Mouse (Mus musculus) lung, adult 18-20 months (tissue): Measurements from ENCODE around the gene Opa3.

Experiments used
- DNase-seq, 2 experiments: peaks; one replicate each; pipeline ENCODE4 v3.0.0; 2022; ENCODE audit warnings: mixed read lengths in 2 of 2

The Opa3 gene

DNA sequence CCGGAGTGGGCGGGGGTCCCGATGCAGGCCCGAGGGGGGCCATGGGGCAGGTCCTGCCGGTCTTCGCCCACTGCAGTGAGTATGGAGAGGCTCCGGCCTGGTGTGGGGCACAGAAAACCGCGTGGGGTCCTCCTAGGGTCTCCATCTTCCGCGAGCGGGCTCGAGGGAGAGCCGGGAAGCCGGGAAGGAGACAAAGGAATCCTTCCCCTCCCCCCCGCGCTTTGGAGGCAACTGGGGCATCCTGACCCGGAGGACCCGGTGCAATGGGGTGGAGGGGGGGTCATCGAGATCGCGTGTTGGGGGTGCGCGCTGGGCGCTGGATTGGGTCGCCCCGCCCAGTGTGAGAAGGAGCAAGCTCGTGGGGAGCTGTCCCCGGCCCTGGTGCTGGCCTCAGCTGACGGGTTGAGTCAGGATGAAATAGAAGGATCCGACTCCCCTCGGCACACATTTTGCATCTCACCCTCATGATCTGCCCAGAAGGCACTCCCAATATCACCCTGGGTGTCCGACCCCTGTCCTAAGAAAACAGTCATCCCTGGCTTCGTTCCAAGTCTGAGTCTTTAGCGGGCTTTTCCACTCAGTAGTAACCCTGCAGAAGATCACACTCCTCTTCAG is 54.8 kb downstream of the Opa3 start:
- peak in 1 of 2 experiments; percentile 68 for DNase-seq

- no peak for DNase-seq
These were observed 55.3 kb downstream of the Opa3 start for GRCm38 (mm10) chr7:19283406-19283804.

DNA sequence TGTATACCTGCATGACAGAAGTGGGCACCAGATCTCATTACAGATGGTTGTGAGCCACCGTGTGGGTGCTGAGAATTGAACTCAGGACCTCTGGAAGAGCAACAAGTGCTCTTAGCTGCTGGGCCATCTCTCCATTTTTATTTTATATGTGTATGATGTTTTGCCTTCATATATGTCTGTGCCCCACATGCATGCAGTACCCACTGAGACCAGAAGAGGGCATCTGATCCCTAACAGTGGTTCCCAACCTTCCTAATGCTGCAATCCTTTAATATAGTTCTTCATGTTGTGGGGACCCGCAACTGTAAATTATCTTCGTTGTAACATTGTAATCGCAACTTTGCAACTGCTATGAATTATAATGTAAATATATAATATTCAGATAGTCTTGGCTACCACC is 56.6 kb downstream of the Opa3 start:
- DNase-seq, result peak in 1 of 2 experiments; percentile 37

GRCm38 (mm10) chr7:19290969-19291596 is 62.9 kb downstream of the Opa3 start:
- DNase-seq, result peak in 1 of 2 experiments; percentile 53

DNA sequence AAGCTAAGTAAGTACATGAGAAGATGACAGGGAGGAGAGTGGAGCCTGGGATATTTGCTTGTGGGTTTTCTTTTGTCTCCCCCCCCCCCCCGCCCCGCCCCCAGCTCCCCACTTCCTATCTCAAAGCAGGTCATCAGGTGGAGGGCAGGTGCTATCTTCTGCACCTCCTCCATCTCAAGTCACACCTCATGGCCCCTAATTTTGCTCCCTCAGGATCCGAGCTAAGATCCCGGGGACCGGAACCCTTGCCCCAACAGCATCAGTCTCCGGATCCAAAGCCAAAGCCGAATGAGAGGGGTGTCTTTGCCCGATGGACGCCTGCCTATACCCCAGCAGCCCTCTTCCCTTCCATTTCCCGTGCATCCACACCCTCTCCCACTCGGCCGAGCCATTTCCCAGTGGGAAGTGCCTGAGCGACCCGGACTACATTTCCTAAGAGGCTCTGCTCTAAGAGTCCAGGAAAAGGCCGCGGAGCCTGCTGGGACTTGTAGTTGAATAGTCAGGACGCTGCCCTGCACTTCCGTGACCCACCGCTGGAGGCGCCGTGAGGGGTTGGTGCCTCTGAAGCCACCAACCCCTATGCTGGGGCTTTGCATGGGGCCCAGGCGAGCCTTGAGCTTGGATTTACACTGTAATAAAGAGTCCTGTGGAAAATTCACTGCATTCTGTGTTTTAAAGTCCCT is 67.5 kb downstream of the Opa3 start:
- peak; percentile 95 to 97 for DNase-seq

DNA sequence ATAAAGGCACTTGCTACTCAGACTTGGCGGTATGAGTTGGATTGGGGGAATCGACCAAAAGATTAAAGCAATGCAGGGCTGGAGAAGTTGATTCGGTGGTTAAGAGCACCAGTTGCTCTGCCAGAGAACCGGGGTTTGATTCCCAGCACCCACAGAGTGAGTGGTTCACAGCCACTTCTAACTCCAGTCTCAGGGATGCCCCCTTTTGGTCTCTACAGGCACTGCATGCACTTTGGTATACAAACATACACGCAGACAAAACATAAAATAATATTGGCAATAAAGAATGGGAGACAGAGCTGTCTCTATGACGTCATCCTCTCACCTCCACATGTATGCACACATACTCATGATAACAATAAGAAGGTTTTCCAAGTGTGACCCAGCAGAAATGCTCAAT is 68.9 kb downstream of the Opa3 start:
- DNase-seq, result no peak

GRCm38 (mm10) chr7:19297794-19298193 is 69.7 kb downstream of the Opa3 start:
- no peak for DNase-seq

DNA sequence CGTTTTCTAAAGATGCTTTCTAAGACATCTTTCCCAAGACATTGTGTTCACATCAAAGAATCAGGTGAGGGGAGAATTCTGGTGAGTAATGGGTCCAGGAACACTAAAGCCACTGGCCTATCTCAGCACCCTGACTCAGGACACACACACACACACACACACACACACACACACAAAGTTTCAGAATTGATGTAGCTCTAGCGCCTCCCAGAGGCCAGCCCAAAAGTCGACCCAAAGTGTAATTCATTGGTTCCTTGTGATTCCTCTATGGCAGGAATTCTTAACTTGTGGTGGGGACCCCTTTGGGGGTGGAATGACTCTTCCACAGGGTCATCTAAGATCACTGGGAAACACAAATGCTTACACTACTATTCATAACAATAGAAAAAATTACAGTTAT is 71.1 kb downstream of the Opa3 start:
- DNase-seq, result no peak

DNA sequence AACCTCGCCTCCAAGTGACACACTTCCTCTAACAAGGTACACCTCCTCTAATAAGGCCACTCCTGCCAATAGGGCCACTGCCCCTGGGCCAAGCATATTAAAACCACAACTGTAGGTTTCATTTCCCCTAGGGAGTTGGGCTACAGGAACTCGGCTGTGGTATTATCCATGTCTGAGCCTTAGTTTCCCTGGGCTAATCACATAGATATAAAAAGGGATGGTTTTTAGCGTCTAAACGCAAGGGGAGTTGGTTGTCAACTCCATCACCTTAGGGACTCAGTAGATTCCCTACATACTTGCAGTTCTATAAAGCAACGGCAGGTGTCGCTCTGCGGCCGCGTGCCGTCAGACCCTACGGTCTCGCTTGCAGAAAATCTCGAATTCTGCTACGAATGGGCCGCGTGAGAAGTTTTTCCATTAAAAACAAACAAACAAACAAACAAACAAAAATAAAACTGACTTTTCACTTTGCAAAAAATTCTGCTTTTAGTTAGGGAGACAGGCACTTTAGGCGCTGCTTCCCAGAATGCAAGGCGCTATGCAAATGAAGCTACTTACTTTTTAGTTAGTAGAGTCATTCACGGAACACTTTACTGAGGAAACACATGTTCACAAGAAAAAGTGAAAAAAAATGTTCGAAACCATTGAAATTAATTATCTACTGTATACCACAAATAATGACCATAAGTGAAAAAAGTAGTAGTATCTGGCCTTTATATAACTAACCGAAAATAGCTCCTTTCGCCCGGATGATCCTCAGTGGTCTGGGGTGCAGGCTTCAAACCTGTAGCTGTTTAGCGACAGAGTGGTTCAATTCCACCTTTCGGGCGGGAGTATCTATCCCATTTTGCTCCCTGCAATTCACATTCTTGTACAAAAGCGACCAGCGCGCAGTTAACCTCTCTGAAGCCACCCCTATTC is 72.6 kb downstream of the Opa3 start:
- peak; percentile 66 to 76 for DNase-seq

DNA sequence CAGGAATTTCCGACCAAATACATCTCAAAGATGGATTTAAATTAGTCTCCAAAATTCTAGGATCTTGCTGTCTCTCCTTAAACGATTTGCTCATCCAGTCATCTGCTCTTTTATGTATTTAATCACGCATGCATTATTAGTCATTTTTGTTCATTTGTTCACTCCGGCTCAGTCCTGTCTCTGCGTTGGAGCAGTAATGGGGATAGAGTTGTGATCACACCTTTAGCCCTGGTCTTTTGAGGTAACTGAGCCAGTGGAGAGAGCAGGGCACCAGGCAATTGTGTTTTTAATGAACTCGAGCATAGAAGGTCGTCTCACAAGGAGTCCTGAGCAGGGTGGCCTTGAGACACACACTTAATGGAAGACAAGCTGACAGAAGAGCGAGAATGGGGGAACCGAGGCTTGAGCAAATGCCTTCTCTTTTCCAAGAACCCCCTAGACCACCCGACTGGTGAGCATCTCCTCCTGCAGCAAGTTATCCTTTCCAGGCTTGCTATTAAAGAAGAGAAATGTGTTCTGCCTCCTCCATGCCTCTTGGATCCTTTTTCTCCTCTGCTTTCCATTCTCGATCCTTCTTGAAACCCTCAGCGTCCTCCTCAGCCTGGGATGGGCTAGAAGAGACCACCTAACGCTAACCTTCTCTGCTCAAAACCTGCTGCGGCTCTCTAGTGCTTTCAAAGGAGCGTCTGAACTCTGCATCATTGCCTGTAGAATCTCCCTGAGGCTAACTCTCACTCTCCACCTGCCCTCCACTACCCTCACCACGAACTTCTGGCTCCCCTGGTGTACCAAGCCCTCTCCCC is 73.5 kb downstream of the Opa3 start:
- no peak for DNase-seq

DNA sequence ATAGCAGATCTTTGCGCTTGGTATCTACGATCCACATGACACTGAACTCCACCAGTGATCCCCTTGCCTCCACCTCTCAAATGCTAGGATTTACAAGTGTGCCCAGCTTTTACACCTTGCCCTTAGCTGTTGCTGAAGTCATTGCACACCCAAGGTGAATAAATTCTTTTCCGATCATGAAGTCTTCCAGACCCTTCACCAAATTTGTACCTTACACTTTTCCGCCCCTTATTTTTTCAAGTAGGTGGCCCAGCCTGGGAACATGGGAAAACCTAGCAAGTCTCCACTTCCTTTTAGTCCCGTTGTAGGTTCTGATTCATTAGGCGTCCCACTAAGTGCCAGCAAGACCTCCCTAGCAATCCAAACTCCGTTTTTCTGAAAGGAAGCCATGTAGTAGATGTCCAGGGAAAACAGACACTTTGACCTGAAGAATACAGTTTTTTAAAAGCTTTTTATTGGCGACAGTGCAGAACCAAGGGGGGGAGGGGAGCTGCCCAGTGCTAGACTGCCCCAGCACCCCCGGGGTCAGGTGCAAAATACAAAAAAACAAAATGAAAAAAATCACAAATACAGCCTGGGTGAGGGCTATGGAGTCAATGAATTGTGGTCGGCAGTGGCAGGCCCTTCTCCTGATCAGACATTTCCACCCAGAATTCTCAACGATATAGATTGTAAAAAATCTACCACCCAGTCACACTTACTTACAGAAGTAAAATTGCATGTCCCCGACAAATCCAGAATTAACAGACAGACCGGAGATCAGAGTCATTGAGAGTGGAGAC is 74.3 kb downstream of the Opa3 start:
- DNase-seq, result no peak

DNA sequence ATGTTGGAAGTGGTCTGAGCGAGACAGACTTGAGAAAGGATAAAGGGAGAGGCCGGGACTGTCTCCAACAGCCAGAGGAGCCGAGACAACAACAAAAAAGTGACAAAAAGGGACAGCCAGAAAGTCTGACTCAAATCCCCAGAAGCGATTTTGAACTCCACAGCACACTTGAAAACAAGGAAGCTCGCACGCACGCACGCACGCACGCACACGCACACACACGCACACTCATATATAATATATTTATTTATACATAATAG is 74.8 kb downstream of the Opa3 start:
- no peak for DNase-seq

- DNase-seq, result peak; percentile 71 to 77
These were observed 75.6 kb downstream of the Opa3 start for GRCm38 (mm10) chr7:19303770-19304169.

DNA sequence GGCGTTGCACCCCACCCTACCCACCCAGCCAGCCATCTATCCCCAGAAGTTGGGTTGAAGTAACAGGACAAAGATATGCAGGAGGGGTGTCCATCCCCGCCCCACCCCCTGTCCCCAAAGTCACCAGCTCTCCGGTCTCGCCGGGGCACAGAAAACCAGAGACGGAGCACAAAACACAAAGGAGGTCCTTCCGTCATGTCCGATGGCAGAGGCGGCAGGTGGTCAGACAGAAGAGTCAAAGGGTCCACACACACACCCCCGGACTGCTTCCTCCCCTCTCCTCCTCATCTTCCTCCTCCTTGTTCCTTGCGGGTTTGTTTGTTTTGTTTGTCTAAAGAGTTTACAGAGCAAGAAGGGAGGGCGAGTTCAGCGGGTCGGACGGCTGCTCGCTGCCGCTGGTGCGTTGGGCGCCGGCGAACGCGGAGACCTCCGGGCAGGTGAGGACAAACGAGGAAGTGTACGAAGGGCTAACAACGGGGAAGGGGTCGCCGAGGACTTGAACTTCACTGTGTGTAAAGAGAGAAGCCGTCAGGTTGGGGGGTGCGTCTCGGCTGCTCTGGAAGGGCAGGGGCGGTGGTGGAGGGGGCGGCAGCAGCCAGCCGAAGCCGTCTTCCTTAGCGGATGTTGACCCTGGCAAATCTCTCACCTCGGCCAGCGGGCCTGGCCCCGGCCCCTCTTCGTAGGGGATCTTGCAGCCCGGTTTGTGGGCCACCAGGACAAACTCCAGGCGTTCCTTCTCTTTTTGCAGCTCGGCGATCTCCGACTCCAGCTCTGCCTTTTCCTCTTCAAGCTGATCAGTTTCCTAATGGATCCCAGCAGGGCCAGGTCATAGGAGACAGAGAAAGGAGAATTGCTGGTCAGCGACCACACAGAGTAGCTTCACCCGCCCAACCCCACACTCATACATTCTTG is 76.6 kb downstream of the Opa3 start:
- DNase-seq, result no peak

GRCm38 (mm10) chr7:19305413-19305735 is 77.2 kb downstream of the Opa3 start:
- no peak for DNase-seq
